Mouse (Mus musculus) embryonic facial prominence, embryonic 12.5 days (tissue): ENCODE data around the gene Klhdc7b. TPM values are rescaled to one million over a fixed set of nuclear protein-coding genes. Genes with fewer than 3 reads are reported as not detected.

Experiments used
- ATAC-seq: fragments of 200-750 bp; cut with Nextera tagmentation; 2 replicates; pipeline ENCODE4 v1.8.0; 2017; ENCODE audit not compliant: insufficient number of reproducible peaks, insufficient read depth, low FRiP score, low TSS enrichment
- H3K27ac ChIP-seq: fragments of 300-500 bp; sonication (generic); 2 replicates; pipeline ENCODE4 v1.5.1; 2016; ENCODE audit warnings: mild to moderate bottlenecking
- H3K27me3 ChIP-seq: fragments of 300-500 bp; sonication (generic); 2 replicates; pipeline ENCODE4 v1.6.1; 2016; ENCODE audit warnings: mild to moderate bottlenecking, moderate library complexity
- H3K36me3 ChIP-seq: fragments of 300-500 bp; sonication (generic); 2 replicates; pipeline ENCODE4 v1.6.1; 2016; ENCODE audit warnings: mild to moderate bottlenecking
- H3K4me1 ChIP-seq: fragments of 300-500 bp; sonication (generic); 2 replicates; pipeline ENCODE4 v1.6.1; 2016
- H3K4me2 ChIP-seq: fragments of 300-500 bp; sonication (generic); replicated peaks from 2 replicates; pipeline ENCODE4 v1.6.1; 2016; ENCODE audit warnings: mild to moderate bottlenecking, moderate library complexity
- H3K4me3 ChIP-seq: fragments of 300-500 bp; sonication (generic); 2 replicates; pipeline ENCODE4 v1.5.1; 2016; ENCODE audit warnings: mild to moderate bottlenecking
- H3K9ac ChIP-seq: fragments of 300-500 bp; sonication (generic); 2 replicates; pipeline ENCODE4 v1.6.1; 2016; ENCODE audit warnings: mild to moderate bottlenecking, moderate library complexity
- H3K9me3 ChIP-seq: fragments of 300-500 bp; sonication (generic); 2 replicates; pipeline ENCODE4 v1.6.1; 2016; ENCODE audit warnings: mild to moderate bottlenecking, moderate library complexity
- WGBS: fragments of 180-500 bp; shearing (Covaris S2); methylation state at CpG from one replicate; pipeline ENCODE4 v1.1.7; 2016; 5-methylcytosine and 5-hydroxymethylcytosine counted together
- polyA plus RNA-seq: library from polyadenylated mRNA; unstranded; fragments of >200 nt; fragmentation: Nextera tagmentation; extraction: Ambion mirVana; gene quantifications from 2 replicates; pipeline ENCODE4 v1.2.1, GENCODE M21; 2016

Gene Klhdc7b
- polyA plus RNA-seq, 1 experiment from 2014 or later: not detected

- peaks cover 17% of the 10 kb centered on the region for H3K36me3 ChIP-seq
- peaks cover 26% of the 10 kb centered on the region for H3K4me1 ChIP-seq
- H3K4me2 ChIP-seq: no peak overlapping the region
- H3K9ac ChIP-seq: no peak overlapping the region
- peaks cover 44% of the 10 kb centered on the region for H3K27me3 ChIP-seq
- 82% methylated on average over 7 of the region's 7 CpGs for WGBS
- ATAC-seq: no peak
- no peak overlapping the region for H3K4me3 ChIP-seq
- H3K9me3 ChIP-seq: no peaks in the 10 kb centered on the region
- H3K27ac ChIP-seq: no peak overlapping the region
Observed at GRCm38 (mm10) chr15:89376040-89376439, 8.7 kb upstream of the Klhdc7b start.

GRCm38 (mm10) chr15:89376957-89377356 lies 7.8 kb upstream of the Klhdc7b start, which contains the start of gene Tymp:
Gene Tymp, minus strand, starts transcription at chr15:89377039.
- no peak for ATAC-seq
- Histone ChIP-seq H3K9me3 (no peaks in the 10 kb centered on the region), H3K4me1 (peaks cover 26% of the 10 kb centered on the region), H3K4me3 (no peak within 1 kb of the TSS), H3K27ac (no peak within 1 kb of the TSS), H3K9ac (no peak within 1 kb of the TSS), H3K4me2 (peak within 1 kb of the TSS; percentile 0), H3K27me3 (peaks cover 45% of the 10 kb centered on the region), H3K36me3 (peaks cover 8% of the 10 kb centered on the region; the same call in 1 of the 2 replicates)
- WGBS: 13% methylated on average over 16 of the region's 16 CpGs

GRCm38 (mm10) chr15:89377362-89377761 lies 7.4 kb upstream of the Klhdc7b start:
- H3K27me3 ChIP-seq: peaks cover 47% of the 10 kb centered on the region
- no peak overlapping the region for H3K27ac ChIP-seq
- no peak overlapping the region for H3K9ac ChIP-seq
- no peak overlapping the region for H3K4me3 ChIP-seq
- H3K36me3 ChIP-seq: 0 out of 2 replicates have a peak, but pooled peaks cover 4% of the 10 kb centered on the region
- ATAC-seq: no peak
- H3K4me2 ChIP-seq: peak overlapping the region; percentile 0; the same call in 1 of the 2 replicates
- WGBS: 5% methylated on average over 18 of the region's 18 CpGs
- no peaks in the 10 kb centered on the region for H3K9me3 ChIP-seq
- H3K4me1 ChIP-seq: peaks cover 23% of the 10 kb centered on the region

GRCm38 (mm10) chr15:89377938-89378828 lies 6.5 kb upstream of the Klhdc7b start:
- Histone ChIP-seq H3K4me3 (peak overlapping the region; percentile 30), H3K36me3 (no peaks in the 10 kb centered on the region), H3K27me3 (peaks cover 52% of the 10 kb centered on the region), H3K27ac (no peak overlapping the region), H3K9ac (0 out of 2 replicates have a peak overlapping the region, but pooled peaks have one; percentile 16), H3K4me1 (peaks cover 16% of the 10 kb centered on the region), H3K9me3 (no peaks in the 10 kb centered on the region), H3K4me2 (peak overlapping the region; percentile 64)
- ATAC-seq: no peak
- 10% methylated on average over 46 of the region's 46 CpGs for WGBS

- no peak within 1 kb of the TSS for H3K27ac ChIP-seq
- WGBS: under 1% methylated on average over 33 of the region's 33 CpGs
- H3K36me3 ChIP-seq: no peaks in the 10 kb centered on the region
- H3K4me2 ChIP-seq: peak within 1 kb of the TSS; percentile 64
- no peak for ATAC-seq
- peaks cover 16% of the 10 kb centered on the region for H3K4me1 ChIP-seq
- peak within 1 kb of the TSS; percentile 16; the same call in 1 of the 2 replicates for H3K9ac ChIP-seq
- no peaks in the 10 kb centered on the region for H3K9me3 ChIP-seq
- peaks cover 52% of the 10 kb centered on the region for H3K27me3 ChIP-seq
- H3K4me3 ChIP-seq: peak within 1 kb of the TSS; percentile 30
Observed at GRCm38 (mm10) chr15:89378831-89379401, 5.8 kb upstream of the Klhdc7b start, which contains the start of gene Odf3b. Gene Odf3b, minus strand, starts transcription at chr15:89379282.

GRCm38 (mm10) chr15:89379429-89379828 lies 5.3 kb upstream of the Klhdc7b start:
- no peak overlapping the region for H3K27ac ChIP-seq
- H3K4me1 ChIP-seq: peaks cover 16% of the 10 kb centered on the region
- 10% methylated on average over 10 of the region's 10 CpGs for WGBS
- no peak for ATAC-seq
- no peaks in the 10 kb centered on the region for H3K9me3 ChIP-seq
- no peak overlapping the region for H3K9ac ChIP-seq
- peak overlapping the region; percentile 30 for H3K4me3 ChIP-seq
- H3K4me2 ChIP-seq: peak overlapping the region; percentile 64
- no peaks in the 10 kb centered on the region for H3K36me3 ChIP-seq
- H3K27me3 ChIP-seq: peaks cover 52% of the 10 kb centered on the region

GRCm38 (mm10) chr15:89387127-89387526 lies 2.4 kb downstream of the Klhdc7b start:
- no peak for ATAC-seq
- Histone ChIP-seq H3K9me3 (no peaks in the 10 kb centered on the region), H3K4me1 (no peaks in the 10 kb centered on the region), H3K4me3 (no peak overlapping the region), H3K27me3 (peaks cover 5% of the 10 kb centered on the region), H3K4me2 (no peak overlapping the region), H3K9ac (no peak overlapping the region), H3K27ac (no peak overlapping the region), H3K36me3 (no peaks in the 10 kb centered on the region)
- WGBS: 45% methylated on average over 12 of the region's 12 CpGs

GRCm38 (mm10) chr15:89390081-89390480 lies 5.4 kb downstream of the Klhdc7b start:
- Histone ChIP-seq H3K27ac (no peak overlapping the region), H3K9me3 (no peaks in the 10 kb centered on the region), H3K4me1 (no peaks in the 10 kb centered on the region), H3K9ac (no peak overlapping the region), H3K4me2 (no peak overlapping the region), H3K36me3 (no peaks in the 10 kb centered on the region), H3K27me3 (no peaks in the 10 kb centered on the region; the same call in 1 of the 2 replicates), H3K4me3 (no peak overlapping the region)
- 90% methylated on average over 10 of the region's 10 CpGs for WGBS
- ATAC-seq: no peak

- no peak overlapping the region for H3K4me2 ChIP-seq
- no peak overlapping the region for H3K4me3 ChIP-seq
- no peak for ATAC-seq
- no peak overlapping the region for H3K27ac ChIP-seq
- H3K27me3 ChIP-seq: no peaks in the 10 kb centered on the region
- no peak overlapping the region for H3K9ac ChIP-seq
- 88% methylated on average over 4 of the region's 4 CpGs for WGBS
- H3K36me3 ChIP-seq: no peaks in the 10 kb centered on the region
- no peaks in the 10 kb centered on the region for H3K9me3 ChIP-seq
- no peaks in the 10 kb centered on the region for H3K4me1 ChIP-seq
Observed at GRCm38 (mm10) chr15:89396883-89397282, 12.2 kb downstream of the Klhdc7b start.

- ATAC-seq: no peak
- WGBS: 82% methylated on average over 2 of the region's 2 CpGs
- no peaks in the 10 kb centered on the region for H3K4me1 ChIP-seq
- H3K4me3 ChIP-seq: no peak overlapping the region
- no peak overlapping the region for H3K9ac ChIP-seq
- no peak overlapping the region for H3K27ac ChIP-seq
- no peaks in the 10 kb centered on the region for H3K27me3 ChIP-seq
- H3K36me3 ChIP-seq: no peaks in the 10 kb centered on the region
- H3K9me3 ChIP-seq: no peaks in the 10 kb centered on the region
- H3K4me2 ChIP-seq: no peak overlapping the region
Observed at GRCm38 (mm10) chr15:89398146-89398545, 13.4 kb downstream of the Klhdc7b start.

GRCm38 (mm10) chr15:89399716-89400115 lies 15.0 kb downstream of the Klhdc7b start:
- H3K4me3 ChIP-seq: no peak overlapping the region
- no peaks in the 10 kb centered on the region for H3K4me1 ChIP-seq
- no peaks in the 10 kb centered on the region for H3K9me3 ChIP-seq
- no peak for ATAC-seq
- no peak overlapping the region for H3K27ac ChIP-seq
- H3K4me2 ChIP-seq: no peak overlapping the region
- H3K27me3 ChIP-seq: no peaks in the 10 kb centered on the region
- no peak overlapping the region for H3K9ac ChIP-seq
- no peaks in the 10 kb centered on the region for H3K36me3 ChIP-seq
- 53% methylated on average over 1 of the region's 1 CpGs for WGBS

- no peak overlapping the region for H3K4me2 ChIP-seq
- WGBS: 85% methylated on average over 1 of the region's 1 CpGs
- H3K36me3 ChIP-seq: no peaks in the 10 kb centered on the region
- H3K4me3 ChIP-seq: no peak overlapping the region
- ATAC-seq: no peak
- H3K27ac ChIP-seq: no peak overlapping the region
- H3K9me3 ChIP-seq: no peaks in the 10 kb centered on the region
- H3K9ac ChIP-seq: no peak overlapping the region
- no peaks in the 10 kb centered on the region for H3K4me1 ChIP-seq
- H3K27me3 ChIP-seq: no peaks in the 10 kb centered on the region
Observed at GRCm38 (mm10) chr15:89402471-89402870, 17.8 kb downstream of the Klhdc7b start.
